Mouse (Mus musculus): ENCODE data around the gene Myo1a. TPM values are rescaled to one million over a fixed set of nuclear protein-coding genes. Genes with fewer than 3 reads are reported as not detected.

Myo1a gene
- polyA plus RNA-seq, 1 experiment from 2014 or later: 9.1 TPM

DNA sequence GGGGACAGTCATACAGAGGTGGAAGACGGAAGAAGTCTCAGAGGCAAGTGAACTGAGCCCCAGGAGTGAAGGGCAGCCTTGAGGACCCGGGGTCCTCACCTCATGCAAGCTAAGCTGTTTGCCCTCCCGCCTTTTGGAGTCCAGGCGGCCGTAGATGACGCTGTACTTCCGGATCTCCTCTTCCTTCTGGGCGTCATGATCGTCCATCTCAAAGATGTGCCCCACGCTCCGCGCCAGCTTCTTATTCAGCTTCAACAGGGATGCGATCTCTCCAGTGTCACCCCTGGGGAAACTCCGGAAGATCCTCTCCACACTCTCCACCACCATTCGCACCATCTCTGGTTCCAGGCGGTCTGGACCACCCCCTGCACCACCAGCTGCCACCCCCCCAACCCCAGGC, 40.8 kb upstream of the Myo1a start:
- ATAC-seq (ENCODE audit: insufficient number of reproducible peaks, insufficient read depth, low FRiP score, low read depth): no peak
- 39% methylated on average over 16 of the region's 16 CpGs for WGBS
- Histone ChIP-seq H3K4me2 (replicated peaks; ENCODE audit: low read depth, low read length) (peak overlapping the region; percentile 73; the same call in 1 of the 2 replicates), H3K4me1 (ENCODE audit: control insufficient read depth, insufficient read depth, low read length) (peaks cover 58% of the 10 kb centered on the region), H3K27me3 (ENCODE audit: control insufficient read depth, insufficient read depth, low read length) (no peaks in the 10 kb centered on the region), H3K27ac (ENCODE audit: low read length) (peak overlapping the region; percentile 44; the same call in 1 of the 2 replicates), H3K9ac (replicated peaks; ENCODE audit: low read depth, low read length) (no peak overlapping the region), H3K9me3 (ENCODE audit: control insufficient read depth, low read depth, low read length) (no peaks in the 10 kb centered on the region), H3K4me3 (ENCODE audit: low read depth, low read length) (peak overlapping the region; percentile 0; the same call in 1 of the 2 replicates), H3K36me3 (ENCODE audit: control insufficient read depth, insufficient read depth, low read length) (peaks cover 23% of the 10 kb centered on the region)

GRCm38 (mm10) chr10:127664891-127665290, 40.1 kb upstream of the Myo1a start:
- H3K27ac ChIP-seq (ENCODE audit: low read length): no peak overlapping the region
- no peak for ATAC-seq (ENCODE audit: insufficient number of reproducible peaks, insufficient read depth, low FRiP score, low read depth)
- peak overlapping the region; percentile 73 for H3K4me2 ChIP-seq (replicated peaks; ENCODE audit: low read depth, low read length)
- no peaks in the 10 kb centered on the region for H3K27me3 ChIP-seq (ENCODE audit: control insufficient read depth, insufficient read depth, low read length)
- peak overlapping the region; percentile 73 for H3K4me3 ChIP-seq (ENCODE audit: low read depth, low read length)
- H3K9me3 ChIP-seq (ENCODE audit: control insufficient read depth, low read depth, low read length): no peaks in the 10 kb centered on the region
- H3K36me3 ChIP-seq (ENCODE audit: control insufficient read depth, insufficient read depth, low read length): peaks cover 18% of the 10 kb centered on the region
- 38% methylated on average over 13 of the region's 13 CpGs for WGBS
- H3K4me1 ChIP-seq (ENCODE audit: control insufficient read depth, insufficient read depth, low read length): peaks cover 59% of the 10 kb centered on the region
- H3K9ac ChIP-seq (replicated peaks; ENCODE audit: low read depth, low read length): peak overlapping the region; percentile 78; the same call in 1 of the 2 replicates

DNA sequence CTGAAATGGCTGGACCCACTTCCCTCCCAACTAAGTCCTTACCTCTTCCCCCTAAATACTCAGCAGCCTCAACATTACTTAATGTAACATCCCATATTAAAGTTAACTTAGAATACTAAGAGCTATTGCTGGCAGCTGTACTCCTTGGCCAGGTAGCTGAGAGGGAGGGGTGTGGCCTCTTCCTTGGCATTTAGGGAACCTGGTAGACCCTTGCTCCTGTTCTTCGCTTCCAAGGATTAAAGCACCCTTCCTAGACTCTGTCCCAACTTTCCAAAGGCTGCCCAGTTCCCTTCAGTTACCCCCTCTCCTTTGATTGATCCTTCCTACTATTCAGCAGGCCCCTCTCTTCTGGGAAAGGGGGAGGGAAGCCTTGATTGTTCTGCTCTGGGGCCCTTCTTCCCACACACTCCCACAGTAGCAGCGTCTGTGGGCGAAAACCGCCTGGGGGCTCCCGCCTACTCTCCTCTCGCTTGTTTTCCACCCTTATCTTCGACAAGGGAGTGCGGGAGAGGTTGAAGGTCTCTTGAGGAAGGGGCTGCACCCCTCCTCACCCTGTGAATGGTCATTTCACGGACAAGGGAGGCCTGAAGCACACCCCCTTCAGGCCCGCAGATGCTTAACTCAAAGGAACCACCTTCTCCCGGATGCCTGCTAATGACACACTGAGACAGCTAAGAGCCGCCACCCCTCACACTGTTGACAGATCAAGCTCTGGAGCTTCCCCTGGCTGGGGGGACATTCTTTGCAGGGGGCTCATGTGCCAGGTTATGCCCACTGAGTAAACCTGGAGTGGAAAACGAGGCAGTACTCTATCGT, 39.4 kb upstream of the Myo1a start:
- Histone ChIP-seq H3K9ac (replicated peaks; ENCODE audit: low read depth, low read length) (peak overlapping the region; percentile 78), H3K27me3 (ENCODE audit: control insufficient read depth, insufficient read depth, low read length) (no peaks in the 10 kb centered on the region), H3K27ac (ENCODE audit: low read length) (peak overlapping the region; percentile 98), H3K9me3 (ENCODE audit: control insufficient read depth, low read depth, low read length) (no peaks in the 10 kb centered on the region), H3K4me3 (ENCODE audit: low read depth, low read length) (peak overlapping the region; percentile 73), H3K36me3 (ENCODE audit: control insufficient read depth, insufficient read depth, low read length) (peaks cover 16% of the 10 kb centered on the region), H3K4me1 (ENCODE audit: control insufficient read depth, insufficient read depth, low read length) (peaks cover 59% of the 10 kb centered on the region), H3K4me2 (replicated peaks; ENCODE audit: low read depth, low read length) (peak overlapping the region; percentile 73)
- ATAC-seq (ENCODE audit: insufficient number of reproducible peaks, insufficient read depth, low FRiP score, low read depth): no peak
- 8% methylated on average over 14 of the region's 14 CpGs for WGBS

DNA sequence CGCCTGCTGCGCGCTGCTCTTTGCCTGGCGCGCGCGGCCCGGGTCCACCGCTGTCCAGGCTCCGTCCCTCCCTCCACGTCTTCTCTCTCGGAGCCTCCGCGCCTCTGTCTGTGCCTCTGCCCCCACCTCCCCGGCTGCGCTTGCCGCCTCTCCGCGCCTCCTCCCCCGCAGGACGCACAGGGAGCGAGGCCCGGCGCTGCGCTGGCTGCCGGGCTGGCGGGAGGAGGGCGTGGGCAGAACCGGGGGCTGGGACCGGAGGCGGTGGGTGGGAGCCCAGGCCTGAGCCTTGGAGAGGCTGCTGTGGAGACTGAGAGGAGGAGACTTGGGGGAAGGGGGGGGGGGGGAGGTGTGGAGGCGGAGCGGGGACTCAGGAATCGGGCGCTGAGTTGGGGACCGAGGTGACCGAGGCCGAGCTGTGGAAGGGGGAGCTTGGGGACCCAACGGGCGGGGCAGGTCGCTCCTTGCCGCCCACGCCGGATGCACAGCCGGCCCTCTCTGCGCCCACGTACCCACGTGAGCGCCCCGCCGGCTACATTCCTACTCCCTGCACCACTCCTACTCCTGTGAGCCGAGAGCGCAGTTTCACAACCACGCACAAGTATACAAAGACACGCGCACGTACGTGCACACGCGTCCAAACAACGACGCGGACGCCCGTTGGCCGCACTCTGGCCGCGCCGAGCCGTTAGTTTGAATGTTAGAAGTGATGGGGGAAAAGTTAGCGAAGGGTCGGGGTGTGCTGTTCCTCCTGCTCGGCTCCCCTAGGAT, 38.3 kb upstream of the Myo1a start, which contains the start of gene Nemp1:
Gene Nemp1 (plus strand): TSS at position 401 of the 768 bp plus-strand sequence.
- peak within 1 kb of the TSS; percentile 73 for H3K4me3 ChIP-seq (ENCODE audit: low read depth, low read length)
- H3K4me1 ChIP-seq (ENCODE audit: control insufficient read depth, insufficient read depth, low read length): peaks cover 48% of the 10 kb centered on the region
- H3K9ac ChIP-seq (replicated peaks; ENCODE audit: low read depth, low read length): peak within 1 kb of the TSS; percentile 78
- peak within 1 kb of the TSS; percentile 98 for H3K27ac ChIP-seq (ENCODE audit: low read length)
- H3K27me3 ChIP-seq (ENCODE audit: control insufficient read depth, insufficient read depth, low read length): no peaks in the 10 kb centered on the region
- H3K36me3 ChIP-seq (ENCODE audit: control insufficient read depth, insufficient read depth, low read length): peaks cover 12% of the 10 kb centered on the region
- no peaks in the 10 kb centered on the region for H3K9me3 ChIP-seq (ENCODE audit: control insufficient read depth, low read depth, low read length)
- under 1% methylated on average over 62 of the region's 73 CpGs for WGBS
- H3K4me2 ChIP-seq (replicated peaks; ENCODE audit: low read depth, low read length): peak within 1 kb of the TSS; percentile 73
- peak; percentile 71 for ATAC-seq (ENCODE audit: insufficient number of reproducible peaks, insufficient read depth, low FRiP score, low read depth)

DNA sequence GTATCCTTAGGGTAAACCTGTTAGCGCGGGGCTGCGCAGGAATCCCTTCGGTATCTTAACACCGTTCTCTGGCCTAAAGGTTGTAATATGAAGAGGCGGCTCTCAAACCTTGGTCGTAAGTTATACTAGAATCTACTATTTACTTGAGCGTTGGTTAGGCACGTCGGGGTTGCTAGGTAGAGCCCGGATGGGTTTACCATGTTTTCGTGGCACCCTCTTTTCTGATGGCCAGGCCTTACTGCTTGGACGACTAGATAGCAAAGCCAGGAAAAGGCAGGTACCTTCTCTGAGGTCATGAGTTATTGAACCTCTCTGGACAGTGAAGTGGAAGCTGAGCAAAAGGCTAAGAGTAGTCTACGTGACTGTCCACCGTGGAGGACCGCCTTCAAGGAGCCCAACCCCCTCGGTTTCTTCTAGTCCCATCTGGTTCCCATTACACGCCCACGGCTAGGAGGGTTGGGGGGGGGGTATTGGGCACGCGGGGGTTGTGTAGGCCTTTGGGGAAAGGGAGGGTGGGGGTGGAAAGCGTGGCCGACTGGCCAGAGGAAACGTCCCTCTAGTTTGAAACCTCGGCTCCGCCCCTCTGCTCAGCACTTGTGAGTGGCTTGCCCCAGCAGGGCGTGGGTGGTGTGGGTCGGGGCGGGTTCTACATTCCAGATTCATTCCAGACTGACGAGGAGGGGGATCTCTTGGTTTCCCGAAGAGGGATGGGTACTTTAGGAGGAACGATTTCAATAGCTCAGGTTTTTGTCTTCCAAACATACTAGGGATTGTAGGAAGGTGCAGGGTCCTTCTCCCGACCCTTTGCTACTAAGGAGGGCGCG, 37.5 kb upstream of the Myo1a start:
- H3K9me3 ChIP-seq (ENCODE audit: control insufficient read depth, low read depth, low read length): no peaks in the 10 kb centered on the region
- H3K36me3 ChIP-seq (ENCODE audit: control insufficient read depth, insufficient read depth, low read length): peaks cover 12% of the 10 kb centered on the region
- no peaks in the 10 kb centered on the region for H3K27me3 ChIP-seq (ENCODE audit: control insufficient read depth, insufficient read depth, low read length)
- H3K4me3 ChIP-seq (ENCODE audit: low read depth, low read length): peak overlapping the region; percentile 73
- ATAC-seq (ENCODE audit: insufficient number of reproducible peaks, insufficient read depth, low FRiP score, low read depth): peak; percentile 63
- H3K9ac ChIP-seq (replicated peaks; ENCODE audit: low read depth, low read length): peak overlapping the region; percentile 78
- H3K4me2 ChIP-seq (replicated peaks; ENCODE audit: low read depth, low read length): peak overlapping the region; percentile 73
- WGBS: 1% methylated on average over 35 of the region's 35 CpGs
- H3K27ac ChIP-seq (ENCODE audit: low read length): peak overlapping the region; percentile 98
- peaks cover 40% of the 10 kb centered on the region for H3K4me1 ChIP-seq (ENCODE audit: control insufficient read depth, insufficient read depth, low read length)

DNA sequence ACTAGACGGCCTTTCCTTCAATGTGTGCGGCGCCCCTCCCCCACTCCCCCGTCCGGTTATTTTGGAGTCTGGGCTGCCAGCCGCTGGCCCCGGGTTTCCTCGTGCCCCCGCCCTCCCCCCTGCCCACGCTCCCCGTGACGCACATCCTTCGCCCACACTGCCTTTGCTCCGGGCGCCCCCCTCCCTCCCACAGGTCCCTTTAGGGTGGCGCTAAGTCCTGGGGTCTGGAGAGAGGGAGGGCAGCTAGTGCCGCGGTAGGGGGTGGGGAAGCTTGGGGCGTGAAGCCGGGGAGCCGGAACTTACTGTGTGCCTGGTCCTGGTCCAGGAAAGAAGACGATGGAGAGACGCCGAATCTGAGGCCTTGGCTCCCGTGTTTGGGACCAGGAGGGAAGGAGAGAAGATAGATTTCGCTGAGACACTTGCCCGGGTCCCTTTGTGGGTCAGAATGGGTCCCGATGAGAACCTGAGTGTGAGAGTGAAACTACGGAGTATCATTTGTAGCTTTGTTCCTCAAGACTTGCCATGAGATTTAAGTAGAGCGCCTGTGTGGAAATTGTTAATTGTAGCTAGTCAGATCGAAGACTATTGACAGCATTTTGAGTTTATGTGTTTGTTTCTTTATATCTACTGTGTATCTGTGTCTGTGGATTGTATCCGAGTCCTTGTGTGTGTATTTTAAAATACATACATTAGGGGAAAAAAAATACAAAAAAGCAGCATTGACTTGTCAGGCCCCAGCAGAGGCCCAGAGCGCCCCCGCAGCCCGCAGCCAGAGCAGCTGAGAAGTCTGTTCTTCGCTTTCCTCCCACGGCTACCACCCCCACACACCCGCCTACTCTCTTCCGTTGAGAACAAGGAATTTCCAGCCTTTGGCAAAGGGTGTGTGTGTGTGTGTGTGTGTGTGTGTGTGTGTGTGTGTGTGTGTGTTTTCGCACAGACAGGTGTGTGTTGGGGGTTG, 36.6 kb upstream of the Myo1a start, which contains the start of gene Nab2:
Gene Nab2 (minus strand): TSS at position 476 of the 958 bp plus-strand sequence.
- Histone ChIP-seq H3K4me1 (ENCODE audit: control insufficient read depth, insufficient read depth, low read length) (peaks cover 31% of the 10 kb centered on the region), H3K4me3 (ENCODE audit: low read depth, low read length) (peak within 1 kb of the TSS; percentile 73), H3K27ac (ENCODE audit: low read length) (peak within 1 kb of the TSS; percentile 98), H3K9ac (replicated peaks; ENCODE audit: low read depth, low read length) (peak within 1 kb of the TSS; percentile 78), H3K9me3 (ENCODE audit: control insufficient read depth, low read depth, low read length) (no peaks in the 10 kb centered on the region), H3K36me3 (ENCODE audit: control insufficient read depth, insufficient read depth, low read length) (peaks cover 12% of the 10 kb centered on the region), H3K27me3 (ENCODE audit: control insufficient read depth, insufficient read depth, low read length) (no peaks in the 10 kb centered on the region), H3K4me2 (replicated peaks; ENCODE audit: low read depth, low read length) (peak within 1 kb of the TSS; percentile 73)
- ATAC-seq (ENCODE audit: insufficient number of reproducible peaks, insufficient read depth, low FRiP score, low read depth): 0 out of 2 replicates have a peak, but pooled peaks have one; percentile 25
- 2% methylated on average over 39 of the region's 40 CpGs for WGBS

- H3K9ac ChIP-seq (replicated peaks; ENCODE audit: low read depth, low read length): 0 out of 2 replicates have a peak overlapping the region, but pooled peaks have one; percentile 2
- H3K36me3 ChIP-seq (ENCODE audit: control insufficient read depth, insufficient read depth, low read length): peaks cover 7% of the 10 kb centered on the region
- peak overlapping the region; percentile 73; the same call in 1 of the 2 replicates for H3K4me3 ChIP-seq (ENCODE audit: low read depth, low read length)
- WGBS: 11% methylated on average over 7 of the region's 7 CpGs
- H3K27me3 ChIP-seq (ENCODE audit: control insufficient read depth, insufficient read depth, low read length): no peaks in the 10 kb centered on the region
- ATAC-seq (ENCODE audit: insufficient number of reproducible peaks, insufficient read depth, low FRiP score, low read depth): no peak
- H3K9me3 ChIP-seq (ENCODE audit: control insufficient read depth, low read depth, low read length): no peaks in the 10 kb centered on the region
- H3K27ac ChIP-seq (ENCODE audit: low read length): peak overlapping the region; percentile 98; the same call in 1 of the 2 replicates
- peak overlapping the region; percentile 73 for H3K4me2 ChIP-seq (replicated peaks; ENCODE audit: low read depth, low read length)
- peaks cover 23% of the 10 kb centered on the region for H3K4me1 ChIP-seq (ENCODE audit: control insufficient read depth, insufficient read depth, low read length)
Observed at GRCm38 (mm10) chr10:127669170-127669569, 35.8 kb upstream of the Myo1a start.

All from stomach, embryonic 14.5 days (tissue).